Mouse (Mus musculus) ES-Bruce4 (cell line): ENCODE results near the gene Cryl1. TPM values are rescaled to one million over a fixed set of nuclear protein-coding genes. Genes with fewer than 3 reads are reported as not detected.

Experiments
- H3K27ac ChIP-seq: 2 replicates; pipeline ENCODE4 v1.5.1; 2012; ENCODE audit warnings: low read length, inconsistent platforms; ENCODE audit not compliant: insufficient read depth
- H3K27me3 ChIP-seq: 2 replicates; pipeline ENCODE4 v1.6.1; 2012; ENCODE audit warnings: mild to moderate bottlenecking, low read length, inconsistent platforms; ENCODE audit not compliant: control insufficient read depth, poor library complexity, insufficient read depth, severe bottlenecking
- H3K36me3 ChIP-seq: 2 replicates; pipeline ENCODE4 v1.6.1; 2012; ENCODE audit warnings: inconsistent platforms, mild to moderate bottlenecking, low read length, moderate library complexity; ENCODE audit not compliant: control insufficient read depth, poor library complexity, insufficient read depth, severe bottlenecking
- H3K4me1 ChIP-seq: one replicate; pipeline ENCODE4 v1.8.1; 2011; ENCODE audit warnings: low read length; ENCODE audit not compliant: control insufficient read depth, insufficient read depth
- H3K4me3 ChIP-seq: 2 replicates; pipeline ENCODE4 v1.5.1; 2011; ENCODE audit warnings: low read depth, mild to moderate bottlenecking, low read length
- H3K9ac ChIP-seq: 2 replicates; pipeline ENCODE4 v1.6.1; 2012; ENCODE audit warnings: low read depth, mild to moderate bottlenecking, inconsistent platforms; ENCODE audit not compliant: poor library complexity, severe bottlenecking
- H3K9me3 ChIP-seq: replicated peaks from 2 replicates; pipeline ENCODE4 v1.6.1; 2012; ENCODE audit warnings: mild to moderate bottlenecking, low read length, inconsistent platforms; ENCODE audit not compliant: control insufficient read depth, poor library complexity, insufficient read depth, severe bottlenecking
- CTCF ChIP-seq: IDR thresholded peaks from one replicate; pipeline ENCODE4 v1.8.1; 2011; ENCODE audit warnings: low read depth, low read length
- EP300 ChIP-seq: IDR thresholded peaks from 2 replicates; pipeline ENCODE4 v1.6.1; 2011; ENCODE audit warnings: low read depth, low read length; ENCODE audit not compliant: insufficient read depth
- POLR2A ChIP-seq: IDR thresholded peaks from one replicate; pipeline ENCODE4 v1.8.1; 2011; ENCODE audit warnings: low read length; ENCODE audit not compliant: insufficient read depth
- polyA plus RNA-seq: library from polyadenylated mRNA; stranded (reverse); fragments of >200 nt; gene quantifications from 2 replicates; pipeline ENCODE4 v1.2.4, GENCODE M21; 2011; ENCODE audit warnings: low read depth; ENCODE audit not compliant: missing spikeins, insufficient read depth, insufficient read length

Cryl1 gene
- polyA plus RNA-seq, 1 experiment: 10.5 TPM

- H3K27ac ChIP-seq: no peak overlapping the region
- H3K27me3 ChIP-seq: no peaks in the 10 kb centered on the region
- H3K4me1 ChIP-seq: no peaks in the 10 kb centered on the region
- no peaks in the 10 kb centered on the region for H3K9me3 ChIP-seq
- no peak overlapping the region for H3K4me3 ChIP-seq
- TF ChIP-seq CTCF (no peak), EP300 (no peak), POLR2A (no peak)
- H3K36me3 ChIP-seq: no peaks in the 10 kb centered on the region
- no peak overlapping the region for H3K9ac ChIP-seq
Observed at GRCm38 (mm10) chr14:57272341-57272740, 126.0 kb downstream of the Cryl1 start.

- H3K27ac ChIP-seq: no peak overlapping the region
- H3K36me3 ChIP-seq: no peaks in the 10 kb centered on the region
- no peaks in the 10 kb centered on the region for H3K4me1 ChIP-seq
- TF ChIP-seq CTCF: no peak
- no peak for TF ChIP-seq POLR2A
- no peak for TF ChIP-seq EP300
- no peak overlapping the region for H3K4me3 ChIP-seq
- no peak overlapping the region for H3K9ac ChIP-seq
- no peaks in the 10 kb centered on the region for H3K9me3 ChIP-seq
- H3K27me3 ChIP-seq: no peaks in the 10 kb centered on the region
Observed at GRCm38 (mm10) chr14:57271861-57272260, 126.5 kb downstream of the Cryl1 start.

- Histone ChIP-seq H3K4me3 (no peak overlapping the region), H3K27ac (no peak overlapping the region), H3K27me3 (no peaks in the 10 kb centered on the region), H3K9ac (no peak overlapping the region), H3K9me3 (no peaks in the 10 kb centered on the region), H3K36me3 (no peaks in the 10 kb centered on the region), H3K4me1 (no peaks in the 10 kb centered on the region)
- TF ChIP-seq EP300 (no peak), POLR2A (no peak), CTCF (no peak)
Observed at GRCm38 (mm10) chr14:57268900-57269299, 129.4 kb downstream of the Cryl1 start.

- TF ChIP-seq POLR2A: no peak
- no peak for TF ChIP-seq EP300
- no peak for TF ChIP-seq CTCF
- Histone ChIP-seq H3K36me3 (no peaks in the 10 kb centered on the region), H3K9me3 (no peaks in the 10 kb centered on the region), H3K4me1 (no peaks in the 10 kb centered on the region), H3K27ac (no peak overlapping the region), H3K27me3 (no peaks in the 10 kb centered on the region), H3K9ac (no peak overlapping the region), H3K4me3 (no peak overlapping the region)
Observed at GRCm38 (mm10) chr14:57268344-57268743, 130.0 kb downstream of the Cryl1 start.

- no peaks in the 10 kb centered on the region for H3K27me3 ChIP-seq
Observed at GRCm38 (mm10) chr14:57263943-57264342, 134.4 kb downstream of the Cryl1 start.

GRCm38 (mm10) chr14:57259341-57259740 is 139.0 kb downstream of the Cryl1 start:
- H3K4me3 ChIP-seq: no peak overlapping the region
- no peaks in the 10 kb centered on the region for H3K27me3 ChIP-seq
- TF ChIP-seq POLR2A (no peak), EP300 (no peak), CTCF (no peak)
- no peaks in the 10 kb centered on the region for H3K9me3 ChIP-seq
- no peak overlapping the region for H3K9ac ChIP-seq
- H3K27ac ChIP-seq: no peak overlapping the region
- H3K36me3 ChIP-seq: no peaks in the 10 kb centered on the region
- no peaks in the 10 kb centered on the region for H3K4me1 ChIP-seq

More at GRCm38 (mm10) chr14:57263943-57264342, 134.4 kb downstream of the Cryl1 start:
- TF ChIP-seq POLR2A (no peak), EP300 (no peak), CTCF (no peak)
- H3K27ac ChIP-seq: no peak overlapping the region
- H3K4me1 ChIP-seq: no peaks in the 10 kb centered on the region
- H3K4me3 ChIP-seq: no peak overlapping the region
- no peaks in the 10 kb centered on the region for H3K36me3 ChIP-seq
- no peaks in the 10 kb centered on the region for H3K9me3 ChIP-seq
- no peak overlapping the region for H3K9ac ChIP-seq
